Mouse (Mus musculus) layer of hippocampus, adult 18-20 months (tissue): ENCODE results near the gene Tmem38b. TPM values are rescaled to one million over a fixed set of nuclear protein-coding genes. Genes with fewer than 3 reads are reported as not detected.

Experiments used
- DNase-seq, 2 experiments: peaks; one replicate each; pipeline ENCODE4 v3.0.0; 2022; ENCODE audit warnings: low spot score in 2 of 2
- total RNA-seq, 2 experiments: library from RNA; stranded (reverse); gene quantifications; 2 replicates each; pipeline ENCODE4 v1.2.3; 2021

Gene Tmem38b
- total RNA-seq, 2 experiments from 2014 or later = 16.9 to 19.1 TPM

DNA sequence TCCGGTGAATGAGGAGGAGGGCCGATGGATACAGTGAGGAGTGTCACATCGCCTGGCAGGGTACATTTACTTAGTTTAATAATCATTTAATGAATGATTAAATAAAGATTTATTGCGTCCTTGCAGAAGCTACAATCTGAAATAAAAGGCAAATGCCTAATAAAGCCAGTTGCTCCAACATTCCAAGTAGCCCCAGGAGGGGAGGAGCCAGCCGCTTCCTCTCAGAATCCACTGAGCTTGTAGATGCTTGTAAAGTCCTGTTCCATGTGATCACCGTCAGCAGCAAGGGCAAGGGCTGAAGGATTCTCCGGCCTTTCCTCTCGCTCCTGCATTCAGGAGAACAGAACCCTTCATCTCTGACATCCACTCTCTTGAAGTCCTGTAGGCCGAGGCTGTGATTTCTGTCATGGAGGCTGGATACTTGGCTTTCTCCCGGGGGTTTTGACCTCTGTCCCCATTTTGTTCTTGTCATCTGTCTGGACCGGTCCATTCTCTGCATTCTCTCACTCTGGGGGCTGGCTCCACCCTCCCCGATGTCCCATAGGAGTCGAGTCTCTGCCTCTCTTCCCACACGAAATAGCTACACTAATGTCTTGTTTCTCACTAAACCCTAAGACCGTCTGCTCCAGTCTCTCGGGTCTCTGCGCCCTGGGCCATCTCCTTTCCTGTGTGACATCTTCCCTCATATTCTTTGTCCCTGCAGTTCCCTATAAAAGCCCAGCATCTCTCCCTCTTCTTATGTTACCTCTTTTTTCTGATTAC, 57.3 kb downstream of the Tmem38b start:
- DNase-seq = no peak

DNA sequence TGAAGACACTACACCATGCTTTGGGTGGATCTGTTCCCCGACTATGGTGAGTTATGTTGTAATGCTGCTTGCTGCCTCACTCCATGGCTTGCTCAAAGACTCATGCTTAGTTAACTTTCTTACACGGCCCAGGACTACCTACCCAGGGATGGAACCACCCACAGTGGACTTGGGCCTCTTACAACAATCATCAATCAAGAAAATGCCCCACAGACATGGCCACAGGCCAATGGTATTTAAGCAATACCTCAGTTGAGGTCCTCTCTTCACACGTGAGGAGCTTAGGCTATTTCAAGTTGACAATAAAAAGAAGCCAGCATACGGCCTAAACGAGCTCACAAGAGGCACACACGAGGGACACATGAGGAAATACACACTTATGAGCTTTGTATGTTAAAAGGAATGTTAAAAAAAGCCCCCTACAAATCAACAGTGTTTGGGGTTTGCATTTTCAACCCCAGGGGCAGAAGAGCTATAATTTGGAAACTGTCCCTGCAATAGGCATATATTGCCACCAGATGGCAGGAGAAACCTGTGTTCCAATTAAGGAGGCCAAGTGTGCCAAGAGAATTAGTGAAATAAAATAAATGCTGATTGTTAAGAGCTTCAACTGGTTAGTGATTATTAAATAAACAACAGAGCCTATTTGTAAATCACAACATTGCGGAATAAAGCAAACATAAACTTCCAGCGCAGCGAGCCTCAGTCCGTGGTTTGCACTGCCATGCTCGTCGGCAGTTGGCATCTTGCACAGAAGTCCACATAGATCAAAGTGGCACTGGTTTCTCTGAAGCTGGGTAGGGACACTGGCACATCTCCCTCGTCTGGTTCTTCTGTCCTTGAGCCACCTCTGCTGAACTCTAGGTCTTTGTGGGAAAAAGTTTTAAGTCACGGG, 58.8 kb downstream of the Tmem38b start:
- DNase-seq = peak in 1 of 2 experiments; percentile 81

DNA sequence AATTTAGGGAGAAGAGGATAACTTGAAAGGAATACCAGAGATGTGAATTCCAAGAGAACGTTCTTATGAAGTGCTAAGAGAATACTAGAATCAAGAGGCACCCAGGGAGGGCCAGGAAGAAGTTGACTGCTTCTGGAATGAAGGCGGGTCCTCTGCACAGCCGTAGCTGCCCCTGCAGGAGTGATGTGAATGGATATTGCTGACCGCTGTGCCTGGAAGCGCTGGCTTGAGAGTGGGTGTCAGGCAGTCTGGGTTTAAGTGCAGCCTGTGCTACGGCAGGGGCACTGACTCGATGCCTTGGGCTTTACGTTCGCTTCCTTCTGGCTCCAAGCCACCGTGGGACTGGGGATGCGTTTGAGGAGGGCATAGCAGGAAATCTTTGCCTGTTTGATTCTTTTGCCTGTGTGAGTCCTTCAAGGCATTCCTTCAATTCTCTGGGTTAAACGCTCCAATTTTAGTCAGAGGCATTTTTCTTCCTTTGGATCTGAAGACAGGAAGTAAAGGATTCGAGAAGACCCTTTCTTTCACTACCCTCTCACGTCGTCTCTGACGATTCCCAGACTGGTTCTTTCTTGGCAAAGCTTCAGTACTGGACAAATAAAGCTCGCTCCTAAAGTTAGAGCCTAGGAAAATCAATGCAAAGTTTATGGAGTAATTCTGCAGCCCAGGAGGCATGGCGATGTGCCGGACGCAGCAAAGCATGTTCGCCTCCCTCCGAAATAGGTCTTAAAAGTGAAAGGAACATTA, 60.7 kb downstream of the Tmem38b start:
- DNase-seq = no peak

DNA sequence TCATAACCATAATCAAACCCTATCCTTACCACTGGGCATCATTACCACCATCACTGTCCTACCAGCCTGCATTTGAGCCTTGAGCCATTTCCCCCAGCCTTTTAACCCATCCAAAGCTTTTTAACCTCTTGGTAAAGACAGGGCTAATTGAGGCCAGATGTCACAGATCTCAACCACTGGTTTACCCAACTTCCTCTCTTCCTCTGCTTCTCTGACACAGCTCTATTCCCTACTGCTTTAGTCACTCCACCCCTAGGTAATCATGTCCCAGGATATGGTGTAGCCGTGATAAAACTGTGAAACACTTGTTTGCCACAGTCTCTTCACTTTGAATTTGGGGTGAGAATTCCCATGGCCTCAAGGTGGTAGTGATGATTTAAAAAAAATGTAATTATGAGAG, 69.5 kb downstream of the Tmem38b start:
- no peak for DNase-seq

DNA sequence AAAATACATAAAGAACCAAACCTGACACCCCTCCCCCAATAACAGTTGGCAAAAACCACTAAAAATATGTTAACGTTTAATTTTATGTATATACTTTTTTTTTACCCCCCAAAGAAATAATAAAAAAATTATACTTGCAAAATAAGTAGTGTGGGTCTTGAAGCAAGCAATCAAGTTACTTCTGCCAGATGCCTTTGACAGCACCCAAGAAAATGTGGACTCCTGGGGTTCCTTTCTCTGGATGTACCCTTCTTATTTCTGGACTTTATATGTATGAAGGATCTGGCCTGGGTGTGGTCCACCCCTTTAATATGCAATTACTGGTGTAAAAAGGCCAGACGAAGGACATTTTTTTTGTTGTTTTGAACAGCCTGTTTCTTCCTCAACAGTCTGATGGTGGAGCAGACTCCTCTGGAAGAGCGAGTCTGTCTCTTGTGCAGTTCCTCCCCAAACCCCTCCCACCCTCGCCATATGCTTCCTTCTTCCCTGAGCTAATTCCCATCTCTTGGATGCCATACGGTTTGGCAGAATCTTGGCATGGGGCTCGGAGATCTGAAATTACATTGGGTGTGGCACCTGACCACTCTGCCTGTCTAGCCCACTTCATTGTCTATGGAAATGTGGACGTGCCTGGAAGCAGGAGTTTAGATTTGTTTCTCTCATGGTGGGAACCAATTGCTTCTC, 70.4 kb downstream of the Tmem38b start:
- DNase-seq = peak; percentile 13 to 60

DNA sequence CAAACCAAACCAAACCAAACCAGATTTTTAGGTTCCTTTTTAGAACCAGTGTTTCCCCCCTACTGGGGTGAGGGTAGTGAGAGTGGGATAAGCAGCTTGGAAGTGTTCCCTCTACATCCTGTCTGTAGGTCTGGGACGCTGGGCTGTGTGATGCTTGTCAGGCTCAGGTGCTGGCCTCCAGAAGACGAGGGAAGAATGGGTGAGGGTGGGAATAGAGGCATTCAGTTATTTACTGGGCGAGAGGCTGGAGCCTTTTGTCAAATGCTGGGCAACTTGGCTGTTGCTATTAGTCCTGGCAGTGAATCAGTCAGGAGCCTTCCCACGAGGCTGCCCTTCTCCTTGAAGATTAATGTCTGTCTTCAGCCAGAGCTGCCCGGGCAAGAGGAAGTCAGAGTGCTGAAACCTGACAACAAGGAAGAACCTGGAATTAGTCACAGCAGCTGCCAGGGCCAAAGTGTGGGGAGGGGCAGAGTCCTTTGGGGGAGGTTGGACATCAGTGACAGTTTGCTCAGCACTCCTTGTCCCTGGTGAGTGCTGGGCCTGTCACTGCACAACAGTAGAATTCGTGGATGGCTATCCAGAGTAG, 74.6 kb downstream of the Tmem38b start:
- no peak for DNase-seq

DNA sequence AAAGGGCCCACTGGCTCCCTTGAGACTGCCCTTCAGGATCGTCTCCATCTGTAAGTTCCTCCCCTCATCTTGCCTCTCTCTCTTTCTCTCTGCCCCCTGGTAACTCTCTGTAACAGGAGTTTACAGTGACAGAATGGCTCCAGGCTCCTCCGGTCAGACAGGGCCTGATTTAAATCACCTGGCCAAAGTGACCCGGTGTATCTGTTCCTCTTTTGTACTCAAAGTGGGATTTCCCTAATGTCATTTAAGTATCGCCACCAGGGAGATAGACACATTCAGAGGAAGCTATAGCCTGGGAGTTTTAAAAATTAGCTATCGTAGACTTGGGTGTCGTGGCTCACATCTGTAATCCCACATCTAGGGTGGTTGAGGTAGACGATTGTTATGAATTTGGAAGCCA, 78.5 kb downstream of the Tmem38b start:
- DNase-seq = no peak

DNA sequence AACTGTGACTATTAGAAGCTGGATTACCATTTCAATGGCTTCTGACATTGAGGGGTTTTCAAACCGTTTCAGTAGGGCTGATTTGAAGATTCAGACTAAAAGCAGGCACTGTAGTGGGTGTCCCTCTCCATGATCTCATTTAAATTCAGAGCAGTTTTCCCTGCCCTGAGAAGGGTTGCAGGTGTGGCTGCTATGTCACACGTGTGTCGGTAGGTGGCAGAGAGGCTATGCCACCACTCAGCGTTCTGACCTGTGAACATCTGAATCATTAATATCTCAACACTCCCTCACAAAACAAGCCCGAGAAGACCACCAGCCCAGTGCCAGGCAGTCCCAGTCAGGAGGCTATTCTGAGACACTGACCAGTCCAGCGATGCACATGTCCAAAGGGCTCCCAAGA, 79.7 kb downstream of the Tmem38b start:
- DNase-seq = no peak

DNA sequence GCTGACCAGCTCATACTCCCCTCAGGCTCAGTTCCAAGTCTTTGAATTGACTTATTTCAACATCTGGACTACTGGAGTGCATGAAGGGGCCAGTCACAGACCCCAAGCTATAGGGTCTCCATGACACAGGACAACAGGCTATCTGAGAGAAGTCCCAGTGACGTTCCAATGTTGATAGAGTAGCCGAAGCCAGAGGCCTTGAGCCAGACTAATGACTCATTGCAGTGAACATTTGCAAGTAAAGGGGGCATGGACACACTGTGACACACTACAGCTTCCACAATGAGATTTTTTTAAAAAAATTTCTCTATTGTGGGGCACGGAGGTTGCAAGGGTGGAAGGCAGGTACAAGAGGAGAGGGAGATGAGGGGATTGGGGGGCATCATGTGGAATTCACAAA, 81.2 kb downstream of the Tmem38b start:
- no peak for DNase-seq

Other genes with a start within 250 kb of the Tmem38b start
- 10 to 100 TPM; 31.8 to 33.1 TPM for gene Fsd1l, start 194.6 kb upstream of the Tmem38b start, total RNA-seq
- 10 to 100 TPM; 30.5 to 31.7 TPM for gene Fktn, start 112.0 kb upstream of the Tmem38b start, total RNA-seq
- gene Tal2, start 46.3 kb upstream of the Tmem38b start, total RNA-seq = not detected